Mouse (Mus musculus) lung, postnatal 0 days (tissue): Measurements from ENCODE around the gene Slc9a7.

ENCODE experiments used
- CTCF ChIP-seq: IDR thresholded peaks from 2 replicates; pipeline ENCODE4 v1.5.1; 2016; ENCODE audit warnings: antibody characterized with exemption, mild to moderate bottlenecking
- EP300 ChIP-seq: IDR thresholded peaks from 2 replicates; pipeline ENCODE4 v1.6.1; 2016; ENCODE audit warnings: antibody characterized with exemption, mild to moderate bottlenecking, control low read depth

DNA sequence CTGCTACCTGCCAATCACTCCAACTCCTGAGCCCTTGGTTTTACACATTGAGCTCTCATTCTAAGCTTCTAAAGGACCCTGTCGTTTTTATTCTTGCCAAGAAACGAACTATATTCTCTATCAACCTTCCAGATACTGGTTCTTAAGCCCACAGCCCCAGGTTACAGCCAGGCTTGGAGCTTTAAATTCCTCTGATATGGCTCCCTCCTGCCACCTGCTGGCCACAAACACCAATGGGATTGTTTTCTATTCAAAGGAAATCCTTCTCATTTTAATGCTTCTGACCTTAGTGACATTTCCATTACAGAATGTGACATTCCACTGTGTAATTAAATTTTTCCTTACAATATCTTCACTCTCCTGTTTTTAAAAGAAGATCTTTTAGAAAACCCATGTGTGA, 44.1 kb upstream of the Slc9a7 start:
- TF ChIP-seq CTCF: peak; percentile 68
- no peak for TF ChIP-seq EP300
